Mouse (Mus musculus) E14TG2a.4 (cell line): ENCODE results near the gene Olfr152.

ENCODE experiments used
- CTCF ChIP-seq: conservative IDR thresholded peaks from 2 replicates; pipeline ENCODE4 v1.5.1; 2014; ENCODE audit warnings: low read length
- NANOG ChIP-seq: IDR thresholded peaks from 2 replicates; pipeline ENCODE4 v1.6.1; 2014; ENCODE audit warnings: borderline replicate concordance, low read length, mixed read lengths
- POU5F1 ChIP-seq: IDR thresholded peaks from 2 replicates; pipeline ENCODE4 v1.6.1; 2014; ENCODE audit warnings: low read length, borderline replicate concordance

DNA sequence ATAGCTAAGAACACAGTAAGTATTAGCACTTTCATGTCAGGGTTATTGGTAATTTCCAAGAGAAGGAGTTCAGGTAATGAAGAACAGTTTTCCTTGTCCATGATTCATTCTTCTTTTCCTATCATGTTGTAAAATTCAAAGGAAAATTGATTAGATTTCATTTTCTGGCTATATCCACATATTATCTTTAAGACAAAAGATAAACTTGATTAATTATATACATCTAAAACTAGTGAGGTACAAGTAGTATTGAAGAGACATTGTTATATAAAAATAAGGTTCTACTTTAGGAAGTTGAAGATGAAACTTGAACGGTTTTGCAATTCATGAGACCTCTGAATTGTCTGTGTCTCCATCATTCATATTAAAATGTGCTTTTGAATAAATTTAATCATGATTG lies 25.4 kb upstream of the Olfr152 start, which contains the start of gene Olfr1141:
- TF ChIP-seq CTCF (no peak), POU5F1 (no peak), NANOG (no peak)
